Mouse (Mus musculus): ENCODE measurements at regions not wholly inside any gene's neighbourhood (a gene's known extent, or its start where the extent isn't known, plus 50 kb on each side); places are given as distances from the start of the nearest gene placed in this dataset.

DNA sequence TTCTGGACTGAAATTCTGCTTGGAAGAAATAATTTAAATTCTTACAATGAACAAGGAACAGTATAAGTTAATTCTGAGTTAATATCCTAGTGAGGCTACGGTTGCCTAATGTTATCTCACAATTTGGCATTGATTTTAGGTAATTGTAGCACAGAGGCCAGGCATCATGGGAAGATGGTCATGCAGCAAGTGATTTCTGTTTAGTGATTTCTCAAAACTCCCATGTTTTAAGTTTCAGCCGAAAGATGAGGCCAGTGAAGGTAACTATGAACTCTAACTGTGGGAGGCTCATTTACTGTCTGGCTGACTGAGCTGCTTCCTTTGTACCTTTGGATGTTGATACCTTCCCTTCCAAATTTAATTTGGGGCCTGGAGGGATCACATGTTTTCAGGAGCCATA lies 65.6 kb upstream of the Cwc22 start:
- no peak for TF ChIP-seq POLR2A (IDR thresholded peaks at IDR 0.05; ENCODE audit: borderline replicate concordance, extremely low read depth, insufficient read depth, insufficient read length)
- H3K36me3 ChIP-seq (ENCODE audit: control insufficient read depth, insufficient read depth, low read length): no peaks in the 10 kb centered on the region
- DNase-seq (ENCODE audit: low spot score) (no peak), ATAC-seq (ENCODE audit: low FRiP score, low read depth) (no peak)
- no peaks in the 10 kb centered on the region for H3K4me1 ChIP-seq (ENCODE audit: control insufficient read depth, insufficient read depth, low read length)
- no peak overlapping the region for H3K4me2 ChIP-seq (replicated peaks; ENCODE audit: low read depth, low read length, severe bottlenecking)
- H3K9me3 ChIP-seq (ENCODE audit: control insufficient read depth, low read length): no peaks in the 10 kb centered on the region
- no peak overlapping the region for H3K9ac ChIP-seq (ENCODE audit: low read depth, low read length, severe bottlenecking)
- H3K4me3 ChIP-seq (replicated peaks; ENCODE audit: low read length): no peak overlapping the region
- H3K27me3 ChIP-seq (ENCODE audit: control insufficient read depth, insufficient read depth, low read length): no peaks in the 10 kb centered on the region
- 76% methylated on average over 2 of the region's 2 CpGs for WGBS
- H3K27ac ChIP-seq (replicated peaks; ENCODE audit: low read depth, low read length): no peak overlapping the region

DNA sequence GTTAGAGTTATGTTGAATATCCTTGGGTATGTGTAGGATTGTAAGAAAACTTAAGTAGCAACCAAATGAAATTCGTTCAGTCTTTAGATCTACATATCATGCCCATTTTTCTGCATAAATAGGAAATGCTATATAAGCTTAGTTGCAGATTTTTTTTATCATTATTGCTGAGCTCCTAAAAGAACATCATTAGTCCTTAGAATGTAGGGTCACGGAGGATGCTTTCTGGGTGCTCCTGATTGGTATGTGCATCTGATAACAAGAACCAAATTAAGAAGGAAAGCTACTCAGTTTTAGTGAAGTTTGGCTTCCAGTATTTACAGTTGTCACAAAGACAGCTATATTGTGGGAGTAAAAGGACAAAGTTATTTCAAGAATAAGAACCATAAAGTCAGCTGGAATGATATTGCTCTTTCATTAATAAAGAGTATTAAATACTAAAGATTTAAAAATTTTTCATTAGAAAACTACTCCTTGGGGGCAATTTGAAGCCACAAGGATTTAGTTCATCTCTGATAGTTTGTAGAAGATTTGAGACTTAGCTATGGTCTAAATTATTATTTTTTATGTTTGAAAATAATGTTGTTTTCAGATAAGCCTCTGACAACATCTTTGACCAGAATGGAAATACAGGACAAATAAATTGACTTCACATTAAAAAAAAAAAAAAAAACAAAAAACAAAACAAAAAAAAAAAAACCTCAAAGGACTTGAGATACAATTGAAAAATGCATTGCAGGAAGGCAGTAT lies 65.1 kb upstream of the Cwc22 start:
- H3K9me3 ChIP-seq (ENCODE audit: control insufficient read depth, low read length): no peaks in the 10 kb centered on the region
- no peaks in the 10 kb centered on the region for H3K27me3 ChIP-seq (ENCODE audit: control insufficient read depth, insufficient read depth, low read length)
- H3K4me2 ChIP-seq (replicated peaks; ENCODE audit: low read depth, low read length, severe bottlenecking): no peak overlapping the region
- TF ChIP-seq POLR2A (IDR thresholded peaks at IDR 0.05; ENCODE audit: borderline replicate concordance, extremely low read depth, insufficient read depth, insufficient read length): no peak
- 75% methylated on average over 2 of the region's 2 CpGs for WGBS
- no peak for ATAC-seq (ENCODE audit: low FRiP score, low read depth)
- no peaks in the 10 kb centered on the region for H3K36me3 ChIP-seq (ENCODE audit: control insufficient read depth, insufficient read depth, low read length)
- H3K4me3 ChIP-seq (replicated peaks; ENCODE audit: low read length): no peak overlapping the region
- no peak for DNase-seq (ENCODE audit: low spot score)
- H3K9ac ChIP-seq (ENCODE audit: low read depth, low read length, severe bottlenecking): no peak overlapping the region
- no peak overlapping the region for H3K27ac ChIP-seq (replicated peaks; ENCODE audit: low read depth, low read length)
- no peaks in the 10 kb centered on the region for H3K4me1 ChIP-seq (ENCODE audit: control insufficient read depth, insufficient read depth, low read length)

DNA sequence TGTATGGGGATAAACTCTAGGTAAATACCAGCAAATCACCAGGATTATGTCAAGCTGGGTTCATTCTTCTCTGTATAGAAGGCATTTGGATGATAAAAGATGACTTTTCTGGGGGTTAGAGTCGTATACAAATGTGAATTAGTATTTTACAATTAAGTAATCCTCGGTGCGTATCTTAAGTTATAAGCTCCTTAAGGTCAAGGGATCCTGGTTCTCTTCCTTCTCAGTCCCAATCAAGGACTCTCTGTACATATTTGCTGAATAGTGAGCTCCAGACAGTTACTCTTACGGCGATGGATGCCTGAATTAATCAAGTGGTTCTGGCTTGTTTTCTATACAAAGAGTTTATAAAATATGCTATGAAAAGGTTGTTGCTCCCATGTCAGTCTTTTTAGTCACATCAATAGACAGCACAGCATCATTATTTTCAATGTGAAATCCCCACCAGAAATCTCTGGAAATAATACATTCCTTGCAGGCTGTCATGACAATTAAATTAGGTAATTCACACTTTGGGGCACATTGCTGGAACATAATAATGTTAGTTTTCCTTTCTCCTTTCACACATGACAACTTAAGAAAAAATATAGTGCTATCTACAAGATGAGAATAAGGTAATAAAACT lies 64.0 kb upstream of the Cwc22 start:
- Histone ChIP-seq H3K36me3 (ENCODE audit: control insufficient read depth, insufficient read depth, low read length) (no peaks in the 10 kb centered on the region), H3K9ac (ENCODE audit: low read depth, low read length, severe bottlenecking) (no peak overlapping the region), H3K4me2 (replicated peaks; ENCODE audit: low read depth, low read length, severe bottlenecking) (no peak overlapping the region), H3K4me1 (ENCODE audit: control insufficient read depth, insufficient read depth, low read length) (no peaks in the 10 kb centered on the region), H3K27me3 (ENCODE audit: control insufficient read depth, insufficient read depth, low read length) (no peaks in the 10 kb centered on the region), H3K9me3 (ENCODE audit: control insufficient read depth, low read length) (no peaks in the 10 kb centered on the region), H3K27ac (replicated peaks; ENCODE audit: low read depth, low read length) (no peak overlapping the region), H3K4me3 (replicated peaks; ENCODE audit: low read length) (no peak overlapping the region)
- ATAC-seq (ENCODE audit: low FRiP score, low read depth): no peak
- 81% methylated on average over 5 of the region's 5 CpGs for WGBS
- no peak for TF ChIP-seq POLR2A (IDR thresholded peaks at IDR 0.05; ENCODE audit: borderline replicate concordance, extremely low read depth, insufficient read depth, insufficient read length)
- DNase-seq (ENCODE audit: low spot score): no peak

DNA sequence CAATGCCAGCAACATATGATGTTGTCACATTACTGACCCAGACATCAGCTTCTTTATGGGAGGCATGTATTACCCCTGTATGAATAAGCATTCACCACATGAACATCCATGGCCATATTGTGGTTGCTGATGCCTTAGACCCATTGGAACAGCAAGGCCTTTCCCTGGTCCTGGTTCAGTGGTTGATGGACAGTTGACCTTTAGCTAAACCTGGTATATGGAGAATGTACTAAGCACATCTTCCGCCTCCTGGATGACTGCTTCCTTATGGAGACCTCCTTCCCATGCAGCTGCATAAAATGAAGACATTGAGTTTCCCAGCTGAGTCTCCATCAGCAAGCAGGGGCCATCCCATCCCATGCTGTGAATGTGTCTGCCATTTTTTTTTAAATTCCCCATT lies 61.9 kb upstream of the Cwc22 start:
- Histone ChIP-seq H3K9ac (ENCODE audit: low read depth, low read length, severe bottlenecking) (no peak overlapping the region), H3K4me2 (replicated peaks; ENCODE audit: low read depth, low read length, severe bottlenecking) (no peak overlapping the region), H3K4me3 (replicated peaks; ENCODE audit: low read length) (no peak overlapping the region), H3K4me1 (ENCODE audit: control insufficient read depth, insufficient read depth, low read length) (no peaks in the 10 kb centered on the region), H3K9me3 (ENCODE audit: control insufficient read depth, low read length) (no peaks in the 10 kb centered on the region), H3K27ac (replicated peaks; ENCODE audit: low read depth, low read length) (no peak overlapping the region), H3K36me3 (ENCODE audit: control insufficient read depth, insufficient read depth, low read length) (no peaks in the 10 kb centered on the region), H3K27me3 (ENCODE audit: control insufficient read depth, insufficient read depth, low read length) (no peaks in the 10 kb centered on the region)
- no peak for ATAC-seq (ENCODE audit: low FRiP score, low read depth)
- DNase-seq (ENCODE audit: low spot score): no peak
- WGBS: 92% methylated on average over 1 of the region's 1 CpGs
- TF ChIP-seq POLR2A (IDR thresholded peaks at IDR 0.05; ENCODE audit: borderline replicate concordance, extremely low read depth, insufficient read depth, insufficient read length): no peak

DNA sequence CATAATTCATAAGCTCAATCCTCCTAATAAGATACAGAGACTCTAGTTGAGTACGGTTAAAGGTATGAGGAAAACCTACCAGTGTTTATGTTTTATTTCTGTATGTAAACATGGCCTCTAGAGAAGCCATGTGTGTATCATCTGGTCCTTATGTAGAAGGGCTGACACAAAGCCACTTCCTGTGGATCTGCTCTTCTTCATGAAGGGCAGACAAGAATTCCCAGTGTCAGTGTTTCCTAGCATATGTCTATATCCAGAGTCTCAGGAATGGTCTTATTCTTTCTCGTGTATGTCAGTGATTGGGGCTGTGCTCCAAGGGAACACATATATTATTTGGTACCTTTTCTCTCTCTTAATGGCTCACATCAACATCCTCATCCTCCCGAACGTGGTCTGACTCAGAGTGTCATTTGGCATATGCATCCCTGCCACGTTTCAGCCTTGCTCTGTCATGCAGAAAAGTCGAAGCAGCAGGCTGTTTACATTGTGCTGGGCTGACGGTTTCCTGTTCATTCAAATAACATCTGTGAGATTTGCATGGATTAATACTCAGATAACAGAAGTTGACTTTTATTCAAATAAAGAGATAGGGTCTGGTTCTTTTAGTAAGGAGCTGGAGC lies 59.3 kb upstream of the Cwc22 start:
- no peak for TF ChIP-seq POLR2A (IDR thresholded peaks at IDR 0.05; ENCODE audit: borderline replicate concordance, extremely low read depth, insufficient read depth, insufficient read length)

More for the DNA sequence above, 59.3 kb upstream of the Cwc22 start:
- Histone ChIP-seq H3K9ac (ENCODE audit: low read depth, low read length, severe bottlenecking) (no peak overlapping the region), H3K36me3 (ENCODE audit: control insufficient read depth, insufficient read depth, low read length) (no peaks in the 10 kb centered on the region), H3K4me2 (replicated peaks; ENCODE audit: low read depth, low read length, severe bottlenecking) (no peak overlapping the region), H3K27me3 (ENCODE audit: control insufficient read depth, insufficient read depth, low read length) (no peaks in the 10 kb centered on the region), H3K27ac (replicated peaks; ENCODE audit: low read depth, low read length) (no peak overlapping the region), H3K4me1 (ENCODE audit: control insufficient read depth, insufficient read depth, low read length) (no peaks in the 10 kb centered on the region), H3K9me3 (ENCODE audit: control insufficient read depth, low read length) (no peaks in the 10 kb centered on the region), H3K4me3 (replicated peaks; ENCODE audit: low read length) (no peak overlapping the region)
- no peak for ATAC-seq (ENCODE audit: low FRiP score, low read depth)
- WGBS: 75% methylated on average over 7 of the region's 7 CpGs
- DNase-seq (ENCODE audit: low spot score): no peak
